Mouse (Mus musculus) limb, embryonic 11.5 days (tissue): ENCODE results near the gene Tmcc1. TPM values are rescaled to one million over a fixed set of nuclear protein-coding genes. Genes with fewer than 3 reads are reported as not detected.

Experiments
- ATAC-seq: fragments of 200-750 bp; cut with Nextera tagmentation; 2 replicates; pipeline ENCODE4 v1.8.0; 2017; ENCODE audit warnings: low read depth; ENCODE audit not compliant: insufficient number of reproducible peaks, low FRiP score, low TSS enrichment
- DNase-seq: peaks from one replicate; pipeline ENCODE4 v3.0.0-alpha.2; 2015; ENCODE audit warnings: low spot score
- H3K27ac ChIP-seq: fragments of 300-500 bp; sonication (generic); replicated peaks from 2 replicates; pipeline ENCODE4 v1.5.1; 2014; ENCODE audit warnings: low read depth, mild to moderate bottlenecking, low read length
- H3K27me3 ChIP-seq: fragments of 300-500 bp; sonication (generic); 2 replicates; pipeline ENCODE4 v1.6.1; 2014; ENCODE audit warnings: mild to moderate bottlenecking, low read length, mixed read lengths; ENCODE audit not compliant: control insufficient read depth, insufficient read depth
- H3K36me3 ChIP-seq: fragments of 300-500 bp; sonication (generic); 2 replicates; pipeline ENCODE4 v1.6.1; 2014; ENCODE audit warnings: mild to moderate bottlenecking, low read length, moderate library complexity, mixed read lengths; ENCODE audit not compliant: control insufficient read depth, insufficient read depth
- H3K4me1 ChIP-seq: fragments of 300-500 bp; sonication (generic); 2 replicates; pipeline ENCODE4 v1.6.1; 2014; ENCODE audit warnings: low read length, mixed read lengths; ENCODE audit not compliant: control insufficient read depth, insufficient read depth
- H3K4me2 ChIP-seq: fragments of 300-500 bp; sonication (generic); 2 replicates; pipeline ENCODE4 v1.6.1; 2014; ENCODE audit warnings: low read depth, mild to moderate bottlenecking, moderate library complexity; ENCODE audit not compliant: severe bottlenecking
- H3K4me3 ChIP-seq: fragments of 300-500 bp; sonication (generic); 2 replicates; pipeline ENCODE4 v1.5.1; 2014; ENCODE audit warnings: low read depth, low read length
- H3K9ac ChIP-seq: fragments of 300-500 bp; sonication (generic); 2 replicates; pipeline ENCODE4 v1.6.1; 2014; ENCODE audit warnings: mild to moderate bottlenecking, low read length
- H3K9me3 ChIP-seq: fragments of 300-500 bp; sonication (generic); 2 replicates; pipeline ENCODE4 v1.6.1; 2016; ENCODE audit warnings: low read length; ENCODE audit not compliant: control insufficient read depth
- WGBS: fragments of 180-500 bp; shearing (Covaris S2); extraction: QIAGEN DNeasy Blood & Tissue Kit; methylation state at CpG from one replicate; pipeline ENCODE4 v1.1.7; 2014; 5-methylcytosine and 5-hydroxymethylcytosine counted together
- polyA plus RNA-seq: library from polyadenylated mRNA; unstranded; fragments of >200 nt; fragmentation: Nextera tagmentation; extraction: Ambion mirVana; gene quantifications from 2 replicates; pipeline ENCODE4 v1.2.1, GENCODE M21; 2014

Gene Tmcc1
- polyA plus RNA-seq, 1 experiment from 2014 or later = 13.4 TPM

DNA sequence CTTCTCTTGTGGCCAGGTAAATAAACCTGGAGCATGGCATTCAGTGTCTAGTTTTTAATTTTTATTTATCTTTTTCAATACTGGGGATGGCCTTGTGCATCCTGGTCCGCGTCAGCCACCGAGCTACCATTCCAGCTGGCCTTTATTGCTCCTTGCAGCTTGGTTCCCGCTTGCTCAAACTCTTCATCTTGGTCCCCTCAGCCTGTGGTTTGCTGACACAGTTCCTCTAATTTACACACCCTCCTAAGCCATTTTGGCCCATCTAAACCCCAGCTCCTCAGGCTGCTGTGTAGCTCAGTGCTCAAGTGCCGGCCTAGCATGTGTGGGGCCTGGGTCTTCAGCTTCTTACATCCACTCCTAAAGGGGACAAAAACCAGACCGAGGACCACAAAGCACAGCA is 179.2 kb downstream of the Tmcc1 start:
- H3K4me2 ChIP-seq = no peak overlapping the region
- no peaks in the 10 kb centered on the region for H3K9me3 ChIP-seq
- no peaks in the 10 kb centered on the region for H3K27me3 ChIP-seq
- DNase-seq (no peak), ATAC-seq (no peak)
- H3K4me3 ChIP-seq = no peak overlapping the region
- H3K36me3 ChIP-seq = no peaks in the 10 kb centered on the region
- 73% methylated on average over 6 of the region's 6 CpGs for WGBS
- H3K9ac ChIP-seq = no peak overlapping the region
- no peak overlapping the region for H3K27ac ChIP-seq
- H3K4me1 ChIP-seq = no peaks in the 10 kb centered on the region

GRCm38 (mm10) chr6:116013687-116014086 is 179.6 kb downstream of the Tmcc1 start:
- DNase-seq (no peak), ATAC-seq (no peak)
- H3K4me3 ChIP-seq = no peak overlapping the region
- no peak overlapping the region for H3K4me2 ChIP-seq
- H3K9ac ChIP-seq = no peak overlapping the region
- H3K27ac ChIP-seq = no peak overlapping the region
- no peaks in the 10 kb centered on the region for H3K4me1 ChIP-seq
- H3K36me3 ChIP-seq = no peaks in the 10 kb centered on the region
- WGBS = 44% methylated on average over 3 of the region's 3 CpGs
- no peaks in the 10 kb centered on the region for H3K9me3 ChIP-seq
- no peaks in the 10 kb centered on the region for H3K27me3 ChIP-seq

GRCm38 (mm10) chr6:116010541-116010940 is 182.7 kb downstream of the Tmcc1 start:
- Histone ChIP-seq H3K9ac (no peak overlapping the region), H3K27me3 (no peaks in the 10 kb centered on the region), H3K9me3 (no peaks in the 10 kb centered on the region), H3K4me1 (peaks cover 3% of the 10 kb centered on the region; the same call in 1 of the 2 replicates), H3K36me3 (no peaks in the 10 kb centered on the region), H3K4me2 (no peak overlapping the region), H3K27ac (no peak overlapping the region), H3K4me3 (no peak overlapping the region)
- 7% methylated on average over 6 of the region's 6 CpGs for WGBS
- no peak for ATAC-seq
- peak; percentile 89 for DNase-seq

GRCm38 (mm10) chr6:116009426-116009825 is 183.9 kb downstream of the Tmcc1 start:
- H3K4me3 ChIP-seq = no peak overlapping the region
- no peaks in the 10 kb centered on the region for H3K9me3 ChIP-seq
- WGBS = 66% methylated on average over 12 of the region's 12 CpGs
- H3K36me3 ChIP-seq = no peaks in the 10 kb centered on the region
- no peak overlapping the region for H3K9ac ChIP-seq
- no peak overlapping the region for H3K27ac ChIP-seq
- peaks cover 4% of the 10 kb centered on the region; the same call in 1 of the 2 replicates for H3K4me1 ChIP-seq
- DNase-seq = no peak
- H3K27me3 ChIP-seq = no peaks in the 10 kb centered on the region
- H3K4me2 ChIP-seq = no peak overlapping the region
- ATAC-seq = no peak

DNA sequence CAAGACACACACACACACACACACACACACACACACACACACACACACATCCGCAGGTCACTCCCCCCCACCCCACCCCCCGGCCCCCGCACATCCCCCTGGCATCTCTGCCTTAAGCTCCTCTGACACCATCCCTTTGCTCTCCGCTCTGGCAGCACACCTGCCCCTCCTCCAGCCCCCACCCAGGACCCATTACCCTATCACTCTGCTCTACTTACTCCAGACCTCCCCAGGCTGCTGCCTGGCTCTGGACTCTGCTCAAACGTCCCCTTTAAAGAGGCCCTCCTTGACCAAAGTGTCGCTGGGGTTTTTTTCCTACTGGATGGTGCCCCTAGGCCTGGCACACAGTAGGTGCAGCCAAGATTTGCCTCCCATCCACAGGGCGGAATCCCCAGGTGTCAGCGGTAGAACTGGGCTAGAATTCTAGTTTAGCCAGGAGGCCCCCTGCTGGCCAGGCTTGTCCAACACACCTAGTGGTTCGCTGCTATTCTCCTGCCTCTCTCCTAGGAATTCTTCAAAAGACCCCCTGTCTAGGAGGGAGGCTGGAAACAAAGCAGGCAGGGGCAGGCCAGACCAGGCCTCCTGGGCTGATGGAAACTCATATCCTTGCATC is 185.6 kb downstream of the Tmcc1 start:
- WGBS = 15% methylated on average over 9 of the region's 9 CpGs
- H3K9ac ChIP-seq = no peak overlapping the region; the same call in 1 of the 2 replicates
- H3K4me2 ChIP-seq = no peak overlapping the region
- H3K27me3 ChIP-seq = no peaks in the 10 kb centered on the region
- H3K4me1 ChIP-seq = peaks cover 11% of the 10 kb centered on the region; the same call in 1 of the 2 replicates
- H3K27ac ChIP-seq = no peak overlapping the region
- H3K4me3 ChIP-seq = no peak overlapping the region
- no peaks in the 10 kb centered on the region for H3K9me3 ChIP-seq
- no peaks in the 10 kb centered on the region for H3K36me3 ChIP-seq
- DNase-seq (peak; percentile 86), ATAC-seq (peak; percentile 27; the same call in 1 of the 2 replicates)

DNA sequence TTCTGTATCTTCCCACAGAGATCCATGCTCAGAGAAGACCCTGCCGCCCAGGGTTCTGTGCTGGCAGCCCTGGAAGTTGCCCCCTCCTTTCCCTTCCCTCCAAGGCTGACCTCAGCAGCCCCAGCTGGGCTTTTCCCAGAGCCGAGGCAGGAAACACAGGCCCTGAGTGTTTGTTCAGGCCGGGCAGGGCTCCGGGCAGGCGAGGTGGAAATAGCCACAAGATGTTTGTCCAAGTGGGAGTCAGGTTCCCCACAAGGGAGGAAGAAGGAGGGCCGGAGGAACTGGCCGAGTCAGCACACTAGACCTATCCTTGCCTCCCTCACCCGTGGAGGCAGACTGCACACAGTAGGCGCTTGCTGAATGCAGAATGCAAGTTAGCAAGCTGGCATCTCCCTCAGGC is 186.6 kb downstream of the Tmcc1 start:
- Histone ChIP-seq H3K9me3 (no peaks in the 10 kb centered on the region), H3K4me1 (peaks cover 11% of the 10 kb centered on the region; the same call in 1 of the 2 replicates), H3K27me3 (no peaks in the 10 kb centered on the region), H3K36me3 (no peaks in the 10 kb centered on the region), H3K4me3 (no peak overlapping the region), H3K9ac (no peak overlapping the region), H3K4me2 (no peak overlapping the region), H3K27ac (no peak overlapping the region)
- 42% methylated on average over 9 of the region's 9 CpGs for WGBS
- ATAC-seq (no peak), DNase-seq (no peak)

- Histone ChIP-seq H3K27me3 (no peaks in the 10 kb centered on the region), H3K36me3 (no peaks in the 10 kb centered on the region), H3K4me2 (no peak overlapping the region), H3K4me3 (no peak overlapping the region), H3K9me3 (no peaks in the 10 kb centered on the region), H3K27ac (peak overlapping the region; percentile 45), H3K4me1 (peaks cover 11% of the 10 kb centered on the region; the same call in 1 of the 2 replicates), H3K9ac (no peak overlapping the region)
- ATAC-seq (no peak), DNase-seq (no peak)
- 88% methylated on average over 4 of the region's 4 CpGs for WGBS
Observed at GRCm38 (mm10) chr6:116005959-116006288, 187.4 kb downstream of the Tmcc1 start.

GRCm38 (mm10) chr6:116005275-116005958 is 187.9 kb downstream of the Tmcc1 start:
- ATAC-seq = no peak
- DNase-seq = no peak
- H3K9me3 ChIP-seq = no peaks in the 10 kb centered on the region
- H3K27me3 ChIP-seq = no peaks in the 10 kb centered on the region
- no peak overlapping the region for H3K27ac ChIP-seq
- H3K4me1 ChIP-seq = peaks cover 11% of the 10 kb centered on the region; the same call in 1 of the 2 replicates
- H3K9ac ChIP-seq = no peak overlapping the region
- no peak overlapping the region for H3K4me3 ChIP-seq
- H3K4me2 ChIP-seq = no peak overlapping the region
- no peaks in the 10 kb centered on the region for H3K36me3 ChIP-seq
- WGBS = 80% methylated on average over 17 of the region's 17 CpGs
